Mouse (Mus musculus): ENCODE measurements around the gene Zbtb7a. TPM values are rescaled to one million over a fixed set of nuclear protein-coding genes. Genes with fewer than 3 reads are reported as not detected.
"Not testable (repeated sequence)": the region's sequence is repeated elsewhere in the genome, so short reads cannot be mapped to it uniquely, and the experiment has no call there.

Zbtb7a gene
- total and polyA plus RNA-seq, 2 experiments from 2014 or later = 22.3 to 37.3 TPM

GRCm38 (mm10) chr10:81174617-81175344 is 39.8 kb downstream of the Zbtb7a start:
- peak; percentile 91 for TF ChIP-seq CTCF (IDR thresholded peaks at IDR 0.05; ENCODE audit: low read depth)
- peak; percentile 92 for DNase-seq (ENCODE audit: low spot score)
- Histone ChIP-seq H3K4me1 (ENCODE audit: insufficient read depth, low read length) (peaks cover 4% of the 10 kb centered on the region; the same call in 1 of the 2 replicates), H3K9ac (replicated peaks; ENCODE audit: low read length) (peak overlapping the region; percentile 45), H3K27me3 (ENCODE audit: insufficient read depth, low read length) (no peaks in the 10 kb centered on the region), H3K9me3 (ENCODE audit: low read length) (no peaks in the 10 kb centered on the region), H3K27ac (peak overlapping the region; percentile 90), H3K4me3 (ENCODE audit: low read length) (peak overlapping the region; percentile 30), H3K4me2 (ENCODE audit: low read depth, low read length) (peak overlapping the region; percentile 83), H3K36me3 (ENCODE audit: insufficient read depth, low read length) (peaks cover 22% of the 10 kb centered on the region)
- 2% methylated on average over 29 of the region's 29 CpGs for WGBS
- peak; percentile 80 for ATAC-seq

- H3K9me3 ChIP-seq (ENCODE audit: low read length); H3K4me1 ChIP-seq (ENCODE audit: insufficient read depth, low read length); H3K27me3 ChIP-seq (ENCODE audit: insufficient read depth, low read length); ATAC-seq: not testable (repeated sequence)
- H3K27ac ChIP-seq = peak overlapping the region; percentile 90
- peak; percentile 73 for DNase-seq (ENCODE audit: low spot score)
- H3K9ac ChIP-seq (replicated peaks; ENCODE audit: low read length) = 0 out of 2 replicates have a peak overlapping the region, but pooled peaks have one; percentile 45
- H3K4me2 ChIP-seq (ENCODE audit: low read depth, low read length) = peak overlapping the region; percentile 83
- peak overlapping the region; percentile 30 for H3K4me3 ChIP-seq (ENCODE audit: low read length)
- WGBS = 4% methylated on average over 4 of the region's 4 CpGs
- H3K36me3 ChIP-seq (ENCODE audit: insufficient read depth, low read length) = peaks cover 28% of the 10 kb centered on the region
Observed at GRCm38 (mm10) chr10:81175345-81175701, 40.3 kb downstream of the Zbtb7a start.

DNA sequence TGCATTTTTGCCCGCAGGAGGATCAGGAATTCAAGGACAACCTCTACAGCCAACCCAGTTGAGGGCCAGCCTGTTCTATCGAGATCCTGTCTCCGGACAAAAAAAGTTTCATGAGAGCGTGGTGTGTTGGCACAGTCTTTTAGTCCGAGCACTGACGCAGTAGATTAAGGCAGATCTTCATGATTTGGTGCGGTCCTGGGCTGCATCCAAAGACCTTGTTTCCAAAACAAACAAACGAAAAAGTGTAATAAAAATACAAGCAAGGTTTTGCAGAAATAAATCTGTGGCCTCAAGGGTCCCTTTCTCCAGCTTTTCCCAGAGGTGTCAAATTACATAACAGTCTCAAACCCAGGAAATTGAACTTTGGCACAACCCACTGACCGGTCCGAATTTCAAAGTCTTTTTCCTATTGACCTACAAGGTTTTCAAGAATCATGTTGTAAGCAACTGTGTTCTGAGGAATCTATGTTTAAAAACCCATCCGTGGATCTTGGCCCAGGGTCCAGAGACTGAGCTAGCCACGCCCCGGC is 41.0 kb downstream of the Zbtb7a start:
- no peak for TF ChIP-seq CTCF (IDR thresholded peaks at IDR 0.05; ENCODE audit: low read depth)
- DNase-seq (ENCODE audit: low spot score) (no peak), ATAC-seq (no peak)
- Histone ChIP-seq H3K4me1 (ENCODE audit: insufficient read depth, low read length) (peaks cover 4% of the 10 kb centered on the region; the same call in 1 of the 2 replicates), H3K4me3 (ENCODE audit: low read length) (peak overlapping the region; percentile 93), H3K36me3 (ENCODE audit: insufficient read depth, low read length) (peaks cover 35% of the 10 kb centered on the region), H3K9me3 (ENCODE audit: low read length) (no peaks in the 10 kb centered on the region), H3K27ac (peak overlapping the region; percentile 71), H3K9ac (replicated peaks; ENCODE audit: low read length) (peak overlapping the region; percentile 91; the same call in 1 of the 2 replicates), H3K27me3 (ENCODE audit: insufficient read depth, low read length) (no peaks in the 10 kb centered on the region), H3K4me2 (ENCODE audit: low read depth, low read length) (peak overlapping the region; percentile 83)
- WGBS = 2% methylated on average over 13 of the region's 13 CpGs

GRCm38 (mm10) chr10:81176466-81177271 is 41.6 kb downstream of the Zbtb7a start, which contains the start of gene Eef2:
Gene Eef2, plus strand, starts transcription at chr10:81176631.
- Histone ChIP-seq H3K9me3 (ENCODE audit: low read length) (no peaks in the 10 kb centered on the region), H3K27me3 (ENCODE audit: insufficient read depth, low read length) (no peaks in the 10 kb centered on the region), H3K9ac (replicated peaks; ENCODE audit: low read length) (peak within 1 kb of the TSS; percentile 91), H3K27ac (peak within 1 kb of the TSS; percentile 96), H3K4me1 (ENCODE audit: insufficient read depth, low read length) (peaks cover 4% of the 10 kb centered on the region; the same call in 1 of the 2 replicates), H3K36me3 (ENCODE audit: insufficient read depth, low read length) (peaks cover 41% of the 10 kb centered on the region), H3K4me3 (ENCODE audit: low read length) (peak within 1 kb of the TSS; percentile 93), H3K4me2 (ENCODE audit: low read depth, low read length) (peak within 1 kb of the TSS; percentile 83)
- ATAC-seq (peak; percentile 79), DNase-seq (ENCODE audit: low spot score) (peak; percentile 100)
- under 1% methylated on average over 77 of the region's 77 CpGs for WGBS
- peak; percentile 7; the same call in 1 of the 2 replicates for TF ChIP-seq CTCF (IDR thresholded peaks at IDR 0.05; ENCODE audit: low read depth)

- H3K9me3 ChIP-seq (ENCODE audit: low read length) = no peaks in the 10 kb centered on the region
- DNase-seq (ENCODE audit: low spot score) (peak; percentile 30), ATAC-seq (no peak)
- H3K27ac ChIP-seq = peak overlapping the region; percentile 96
- peak overlapping the region; percentile 83 for H3K4me2 ChIP-seq (ENCODE audit: low read depth, low read length)
- peaks cover 4% of the 10 kb centered on the region; the same call in 1 of the 2 replicates for H3K4me1 ChIP-seq (ENCODE audit: insufficient read depth, low read length)
- H3K9ac ChIP-seq (replicated peaks; ENCODE audit: low read length) = peak overlapping the region; percentile 91
- H3K36me3 ChIP-seq (ENCODE audit: insufficient read depth, low read length) = peaks cover 49% of the 10 kb centered on the region
- no peak for TF ChIP-seq CTCF (IDR thresholded peaks at IDR 0.05; ENCODE audit: low read depth)
- 8% methylated on average over 16 of the region's 16 CpGs for WGBS
- no peaks in the 10 kb centered on the region for H3K27me3 ChIP-seq (ENCODE audit: insufficient read depth, low read length)
- peak overlapping the region; percentile 93 for H3K4me3 ChIP-seq (ENCODE audit: low read length)
Observed at GRCm38 (mm10) chr10:81177491-81177925, 42.5 kb downstream of the Zbtb7a start.

GRCm38 (mm10) chr10:81177958-81178712 is 43.1 kb downstream of the Zbtb7a start:
- Histone ChIP-seq H3K9ac (replicated peaks; ENCODE audit: low read length) (peak overlapping the region; percentile 91), H3K4me1 (ENCODE audit: insufficient read depth, low read length) (peaks cover 4% of the 10 kb centered on the region; the same call in 1 of the 2 replicates), H3K27me3 (ENCODE audit: insufficient read depth, low read length) (no peaks in the 10 kb centered on the region), H3K9me3 (ENCODE audit: low read length) (no peaks in the 10 kb centered on the region), H3K4me2 (ENCODE audit: low read depth, low read length) (peak overlapping the region; percentile 83), H3K27ac (0 out of 2 replicates have a peak overlapping the region, but pooled peaks have one; percentile 96), H3K4me3 (ENCODE audit: low read length) (peak overlapping the region; percentile 93), H3K36me3 (ENCODE audit: insufficient read depth, low read length) (peaks cover 49% of the 10 kb centered on the region)
- WGBS = 66% methylated on average over 14 of the region's 14 CpGs
- no peak for TF ChIP-seq CTCF (IDR thresholded peaks at IDR 0.05; ENCODE audit: low read depth)
- ATAC-seq (no peak), DNase-seq (ENCODE audit: low spot score) (no peak)
